Comparison of ENCODE assay signal across 8 mouse cellular contexts in genomic region chr6:83348873-83349272, GRCm38 (mm10). TPM values are rescaled to one million over a fixed set of nuclear protein-coding genes. Genes with fewer than 3 reads are reported as not detected.
DNase-seq lines count a peak whose midpoint lies in the region; ATAC-seq lines count a peak whose summit lies in the region.

TSS of gene Bola3 (plus strand) at chr6:83349147.

- H3K27ac ChIP-seq in kidney, embryonic 14.5 days (ENCODE audit: low read depth, low read length) = no peak within 1 kb of the TSS
- no peak within 1 kb of the TSS for H3K27ac ChIP-seq in forebrain, embryonic 15.5 days (replicated peaks)
- H3K27ac ChIP-seq in hindbrain, embryonic 13.5 days = peak within 1 kb of the TSS; percentile 74
- H3K27ac ChIP-seq in liver, embryonic 15.5 days (replicated peaks) = peak within 1 kb of the TSS; percentile 98

- no peaks in the 10 kb centered on the region for H3K9me3 ChIP-seq in kidney, embryonic 14.5 days (ENCODE audit: control insufficient read depth, low read length)
- H3K9me3 ChIP-seq in forebrain, embryonic 15.5 days = no peaks in the 10 kb centered on the region
- H3K9me3 ChIP-seq in hindbrain, embryonic 13.5 days = no peaks in the 10 kb centered on the region
- no peaks in the 10 kb centered on the region for H3K9me3 ChIP-seq in liver, embryonic 15.5 days (replicated peaks)

- peak within 1 kb of the TSS; percentile 89 for H3K4me3 ChIP-seq in kidney, embryonic 14.5 days (ENCODE audit: low read length)
- peak within 1 kb of the TSS; percentile 91 for H3K4me3 ChIP-seq in forebrain, embryonic 15.5 days
- H3K4me3 ChIP-seq in hindbrain, embryonic 13.5 days = peak within 1 kb of the TSS; percentile 84
- H3K4me3 ChIP-seq in liver, embryonic 15.5 days (replicated peaks) = peak within 1 kb of the TSS; percentile 87

- peak within 1 kb of the TSS; percentile 86 for H3K9ac ChIP-seq in kidney, embryonic 14.5 days (ENCODE audit: low read depth, low read length)
- H3K9ac ChIP-seq in forebrain, embryonic 15.5 days (replicated peaks) = peak within 1 kb of the TSS; percentile 94
- H3K9ac ChIP-seq in hindbrain, embryonic 13.5 days = peak within 1 kb of the TSS; percentile 96
- H3K9ac ChIP-seq in liver, embryonic 15.5 days = peak within 1 kb of the TSS; percentile 96

- peak within 1 kb of the TSS; percentile 80 for H3K4me2 ChIP-seq in kidney, embryonic 14.5 days (replicated peaks; ENCODE audit: low read depth, low read length)
- peak within 1 kb of the TSS; percentile 81 for H3K4me2 ChIP-seq in forebrain, embryonic 15.5 days (replicated peaks)
- H3K4me2 ChIP-seq in hindbrain, embryonic 13.5 days = peak within 1 kb of the TSS; percentile 92
- H3K4me2 ChIP-seq in liver, embryonic 15.5 days = peak within 1 kb of the TSS; percentile 77

- peaks cover 7% of the 10 kb centered on the region; the same call in 1 of the 2 replicates for H3K4me1 ChIP-seq in kidney, embryonic 14.5 days (ENCODE audit: control insufficient read depth, insufficient read depth, low read length)
- peaks cover 16% of the 10 kb centered on the region for H3K4me1 ChIP-seq in forebrain, embryonic 15.5 days
- peaks cover 24% of the 10 kb centered on the region for H3K4me1 ChIP-seq in hindbrain, embryonic 13.5 days (replicated peaks)
- peaks cover 53% of the 10 kb centered on the region for H3K4me1 ChIP-seq in liver, embryonic 15.5 days (replicated peaks)

- no peak for DNase-seq in kidney, postnatal 10 days
- DNase-seq in spleen, postnatal 10 days (ENCODE audit: low spot score in 2 of 2) = no peak
- DNase-seq in c-Kit-positive CD71-positive TER-119-positive erythroid progenitor cells, embryonic 14.5 days (ENCODE audit: low spot score) = no peak

- peak; percentile 63 for ATAC-seq in kidney, embryonic 14.5 days (ENCODE audit: low FRiP score, low TSS enrichment)
- ATAC-seq in activated CD4-positive, CD25-positive, alpha-beta regulatory T cell, adult 4 months = no peak
- no peak; the same call in none of the 2 replicates for ATAC-seq in forebrain, embryonic 15.5 days (replicated peaks)
- peak; percentile 43 for ATAC-seq in hindbrain, embryonic 13.5 days (ENCODE audit: low FRiP score)
- ATAC-seq in liver, embryonic 15.5 days (ENCODE audit: insufficient read depth) = no peak

- 29% methylated on average over 6 of the region's 6 CpGs for WGBS in kidney, embryonic 14.5 days
- WGBS in forebrain, embryonic 15.5 days = 31% methylated on average over 6 of the region's 6 CpGs
- 33% methylated on average over 6 of the region's 6 CpGs for WGBS in hindbrain, embryonic 13.5 days
- 37% methylated on average over 6 of the region's 6 CpGs for WGBS in liver, embryonic 15.5 days (ENCODE audit: insufficient replicate concordance)

- H3K36me3 ChIP-seq in kidney, embryonic 14.5 days (ENCODE audit: control insufficient read depth, insufficient read depth, low read length) = peaks cover 9% of the 10 kb centered on the region; the same call in 1 of the 2 replicates
- peaks cover 9% of the 10 kb centered on the region for H3K36me3 ChIP-seq in forebrain, embryonic 15.5 days
- H3K36me3 ChIP-seq in hindbrain, embryonic 13.5 days = peaks cover 22% of the 10 kb centered on the region
- H3K36me3 ChIP-seq in liver, embryonic 15.5 days (replicated peaks) = peaks cover 33% of the 10 kb centered on the region

- no peaks in the 10 kb centered on the region for H3K27me3 ChIP-seq in kidney, embryonic 14.5 days (ENCODE audit: control insufficient read depth, insufficient read depth, low read length)
- no peaks in the 10 kb centered on the region for H3K27me3 ChIP-seq in forebrain, embryonic 15.5 days
- no peaks in the 10 kb centered on the region for H3K27me3 ChIP-seq in hindbrain, embryonic 13.5 days
- H3K27me3 ChIP-seq in liver, embryonic 15.5 days = no peaks in the 10 kb centered on the region

RNA-seq across cellular contexts. Expression of gene Bola3, which starts in this region (rescaled TPM):
- polyA plus RNA-seq in kidney, embryonic 14.5 days (2014; fragmentation: Nextera tagmentation; extraction: Ambion mirVana) = 142 and 182 TPM in 2 replicates
- 10 to 100 TPM; 66.0 to 72.3 TPM for polyA plus RNA-seq in activated CD4-positive, CD25-positive, alpha-beta regulatory T cell, adult 4 months (2017; shearing (Covaris generic))
- polyA plus RNA-seq in forebrain, embryonic 15.5 days (2015; fragmentation: Nextera tagmentation; extraction: Ambion mirVana) = 58.8 and 59.7 TPM in 2 replicates
- polyA plus RNA-seq in hindbrain, embryonic 13.5 days (2015; fragmentation: Nextera tagmentation; extraction: Ambion mirVana) = 62.2 and 68.7 TPM in 2 replicates
- polyA plus RNA-seq in liver, embryonic 15.5 days (2015; fragmentation: Nextera tagmentation; extraction: Ambion mirVana) = 204 and 248 TPM in 2 replicates

Comparison
In these comparisons a context has a peak if more than half of its experiments do, and no peak if none do; other contexts are left out.
1. ATAC-seq: peak in kidney, embryonic 14.5 days (single experiment) and hindbrain, embryonic 13.5 days (single experiment); none in activated CD4-positive, CD25-positive, alpha-beta regulatory T cell, adult 4 months (single experiment), forebrain, embryonic 15.5 days (single experiment) and liver, embryonic 15.5 days (single experiment).
2. H3K27ac ChIP-seq: peak in hindbrain, embryonic 13.5 days (single experiment) and liver, embryonic 15.5 days (single experiment); none in kidney, embryonic 14.5 days (single experiment) and forebrain, embryonic 15.5 days (single experiment).
3. Peak in every context shown above with its lines, with median percentiles within 50 percentile points of each other: H3K4me2 ChIP-seq, H3K4me3 ChIP-seq and H3K9ac ChIP-seq.